Mouse (Mus musculus): Measurements from ENCODE around the gene Ostf1. TPM values are rescaled to one million over a fixed set of nuclear protein-coding genes. Genes with fewer than 3 reads are reported as not detected.
"Not testable (repeated sequence)": the region's sequence is repeated elsewhere in the genome, so short reads cannot be mapped to it uniquely, and the experiment has no call there.

Gene Ostf1
- total RNA-seq, 2 experiments from 2014 or later: 16.2 to 16.8 TPM

DNA sequence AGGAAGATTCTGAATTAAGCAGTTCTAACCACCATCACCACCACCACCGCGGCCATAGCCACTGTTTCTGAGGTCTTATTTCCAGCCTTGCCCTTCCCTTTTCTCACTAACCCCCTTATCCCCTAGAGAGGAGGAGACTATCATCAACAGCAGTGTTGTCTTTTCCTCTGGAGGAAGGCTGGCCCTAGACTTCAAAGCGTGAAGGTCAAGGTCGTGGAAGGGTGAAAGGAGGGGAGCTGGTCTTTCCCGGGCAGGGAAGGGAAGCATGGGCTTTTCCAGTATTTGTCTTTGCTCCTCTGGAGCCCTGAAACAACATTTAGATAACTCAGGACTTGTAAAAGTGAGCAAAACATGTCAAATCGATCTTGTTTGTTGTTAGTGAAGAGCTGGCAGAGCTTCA is 22.6 kb downstream of the Ostf1 start:
- intact Hi-C loops (cut with DNase I): no loop called here
- no peak for DNase-seq (ENCODE audit: low spot score in 2 of 2)

DNA sequence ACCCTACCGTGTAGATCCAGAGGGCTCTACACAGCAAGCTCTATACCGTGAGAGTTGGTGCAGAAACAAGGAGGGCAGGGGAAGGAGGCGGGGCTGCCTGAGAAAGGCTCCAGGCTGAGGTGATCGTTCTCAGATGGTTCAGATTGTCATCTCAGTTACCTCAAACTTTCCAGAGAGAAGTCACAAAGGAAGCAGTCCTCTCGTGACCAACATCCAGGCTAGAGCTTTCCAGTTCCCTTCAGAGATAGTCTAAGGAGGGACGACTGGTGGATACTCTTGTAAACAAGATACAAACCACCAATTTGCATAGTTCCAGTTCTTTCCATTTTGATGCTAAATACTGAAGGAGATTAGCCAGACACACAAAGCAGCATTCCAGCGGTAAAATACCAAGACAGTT is 23.7 kb downstream of the Ostf1 start:
- intact Hi-C loops (cut with DNase I): no loop called here
- no peak for DNase-seq (ENCODE audit: low spot score in 2 of 2)

GRCm38 (mm10) chr19:18603011-18603410 is 28.6 kb downstream of the Ostf1 start:
- intact Hi-C loops (cut with DNase I): no loop called here
- no peak for DNase-seq (ENCODE audit: low spot score in 2 of 2)

DNA sequence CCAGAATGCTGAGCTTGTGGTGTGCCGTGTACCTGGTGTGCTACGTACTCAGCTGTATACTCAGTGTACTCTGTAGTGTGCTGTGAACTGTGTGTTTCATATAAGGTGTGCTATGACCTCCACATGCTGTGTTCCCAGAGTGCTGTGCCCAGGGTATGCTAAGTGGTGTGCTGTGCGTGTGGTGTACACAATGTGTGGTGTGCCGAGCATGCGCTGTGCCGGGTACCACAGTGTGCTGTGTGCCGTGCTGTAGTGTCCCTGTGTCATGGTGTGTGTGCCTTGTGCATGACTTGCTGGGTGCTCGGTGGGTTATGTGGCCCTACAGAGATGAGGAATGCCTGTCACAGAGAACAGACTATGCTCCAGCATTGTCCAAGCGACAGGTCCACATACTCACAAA is 31.0 kb downstream of the Ostf1 start:
- intact Hi-C loops (cut with DNase I): no loop called here
- no peak for DNase-seq (ENCODE audit: low spot score in 2 of 2)

DNA sequence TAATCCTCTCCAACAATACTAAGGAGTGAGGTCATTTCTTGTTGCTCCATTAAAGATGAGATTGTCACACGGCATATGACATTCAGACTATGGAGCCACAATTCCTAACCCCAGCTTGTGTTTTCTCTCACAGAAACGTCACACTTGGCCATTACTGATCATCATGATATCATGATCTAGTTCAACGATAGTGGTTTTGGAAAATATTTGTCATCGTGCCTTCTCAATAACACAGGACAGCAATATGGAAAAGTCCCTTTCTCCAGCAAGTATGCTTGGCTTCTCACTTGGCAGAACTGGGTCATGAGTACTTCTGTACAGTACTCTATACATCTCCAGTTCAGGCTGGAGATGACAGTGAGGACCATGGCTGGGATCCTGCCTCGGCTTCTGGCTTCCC is 32.0 kb downstream of the Ostf1 start:
- no peak for DNase-seq (ENCODE audit: low spot score in 2 of 2)
- intact Hi-C loops (cut with DNase I): no loop called here

DNA sequence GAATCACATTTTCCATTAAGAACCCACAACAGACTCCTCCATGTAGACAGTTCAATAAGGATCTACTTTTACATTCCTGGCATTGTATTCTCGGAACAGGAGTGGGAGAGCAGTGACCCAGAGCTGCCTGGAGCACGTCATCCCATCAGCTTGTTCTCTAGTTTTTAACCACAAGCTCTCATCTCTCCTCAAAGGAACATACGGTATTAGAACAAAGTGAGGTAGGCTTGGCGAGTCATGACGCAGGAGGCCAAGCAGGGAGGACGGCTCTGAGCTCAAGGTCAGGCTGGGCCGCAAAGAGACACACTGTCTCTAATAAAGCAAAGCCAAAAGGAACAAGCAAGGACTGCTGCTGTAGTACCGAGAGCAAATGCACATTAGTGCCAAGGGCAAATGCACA is 32.6 kb downstream of the Ostf1 start:
- DNase-seq (ENCODE audit: low spot score in 2 of 2): no peak
- intact Hi-C loops (cut with DNase I): no loop called here

- intact Hi-C loops (cut with DNase I): no loop called here
- DNase-seq (ENCODE audit: low spot score in 2 of 2): no peak
These were observed 33.2 kb downstream of the Ostf1 start for GRCm38 (mm10) chr19:18598265-18598926.

DNA sequence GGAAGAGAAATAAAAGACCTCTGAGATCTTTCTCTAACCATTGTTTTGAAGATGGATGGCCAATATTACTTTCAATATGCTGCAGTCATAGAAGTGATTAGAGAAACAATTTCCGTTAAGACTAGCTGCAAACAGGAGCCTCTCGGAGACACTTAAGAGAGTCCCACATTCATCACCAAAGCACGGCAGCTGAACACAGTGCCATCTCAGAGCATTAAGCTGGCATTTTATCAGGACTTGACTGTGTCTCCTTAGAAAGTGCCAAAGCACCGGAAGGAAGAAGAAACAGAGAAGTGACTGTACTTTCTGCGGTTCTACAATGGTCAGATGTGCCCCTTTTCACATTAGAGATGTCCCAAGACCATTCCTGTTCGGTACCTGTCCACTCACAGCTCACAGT is 33.9 kb downstream of the Ostf1 start:
- intact Hi-C loops (cut with DNase I): no loop called here
- peak in 1 of 2 experiments; percentile 9 for DNase-seq (ENCODE audit: low spot score in 2 of 2)

GRCm38 (mm10) chr19:18596876-18597275 is 34.7 kb downstream of the Ostf1 start:
- intact Hi-C loops (cut with DNase I): no loop called here
- DNase-seq (ENCODE audit: low spot score in 2 of 2): no peak

DNA sequence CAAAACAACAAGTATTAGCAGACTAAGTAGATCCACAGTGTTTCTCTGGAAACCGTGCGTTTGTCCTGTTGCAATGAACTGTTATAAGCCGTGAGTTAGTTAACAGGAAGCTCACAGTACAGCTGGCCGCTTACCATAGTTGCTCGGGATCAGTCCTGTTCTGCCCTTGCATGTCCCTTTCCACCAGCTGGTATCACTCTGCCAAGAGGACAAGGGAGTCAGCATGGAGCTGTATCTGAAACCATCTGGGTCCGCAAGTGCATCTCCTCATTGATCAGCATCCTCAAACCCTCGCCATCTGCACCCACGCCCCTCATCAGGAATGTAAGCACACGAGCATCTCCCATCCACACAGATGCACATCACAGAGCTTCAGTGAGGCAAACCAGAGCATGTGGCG is 37.9 kb downstream of the Ostf1 start:
- peak in 1 of 2 experiments; percentile 6 for DNase-seq (ENCODE audit: low spot score in 2 of 2)
- intact Hi-C loops (cut with DNase I): no loop called here

- intact Hi-C loops (cut with DNase I): no loop called here
- DNase-seq (ENCODE audit: low spot score in 2 of 2): no peak
These were observed 38.7 kb downstream of the Ostf1 start for GRCm38 (mm10) chr19:18592919-18593318.

- peak in 1 of 2 experiments; percentile 8 for DNase-seq (ENCODE audit: low spot score in 2 of 2)
- intact Hi-C loops (cut with DNase I): no loop called here
These were observed 40.7 kb downstream of the Ostf1 start for GRCm38 (mm10) chr19:18590942-18591354.

GRCm38 (mm10) chr19:18590234-18590633 is 41.4 kb downstream of the Ostf1 start:
- intact Hi-C loops (cut with DNase I): no loop called here
- no peak for DNase-seq (ENCODE audit: low spot score in 2 of 2)

- DNase-seq (ENCODE audit: low spot score in 2 of 2): no peak
- intact Hi-C loops (cut with DNase I): no loop called here
These were observed 42.3 kb downstream of the Ostf1 start for GRCm38 (mm10) chr19:18589276-18589675.

- DNase-seq (ENCODE audit: low spot score in 2 of 2); intact Hi-C loops (cut with DNase I): not testable (repeated sequence)
These were observed 42.8 kb downstream of the Ostf1 start for GRCm38 (mm10) chr19:18588801-18589200.

DNA sequence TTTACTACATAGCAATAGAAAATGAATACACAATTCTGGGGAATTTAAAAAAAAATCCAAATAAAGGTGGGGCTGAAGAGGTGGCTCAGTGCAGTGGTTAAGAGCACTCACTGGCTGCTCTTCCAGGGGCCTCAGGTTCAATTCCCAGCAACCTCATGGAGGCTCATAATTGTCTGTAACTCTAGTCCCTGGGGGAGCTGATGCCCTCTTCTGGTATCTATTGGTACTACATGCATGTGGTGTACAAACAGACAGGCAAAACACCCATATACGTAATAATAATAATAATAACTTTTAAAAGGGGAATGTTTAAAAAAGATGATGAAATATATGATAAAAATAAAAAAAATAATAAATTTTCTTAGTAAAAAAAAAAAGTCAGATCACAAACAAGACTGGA is 43.4 kb downstream of the Ostf1 start:
- intact Hi-C loops (cut with DNase I): no loop called here
- DNase-seq (ENCODE audit: low spot score in 2 of 2): no peak

- intact Hi-C loops (cut with DNase I): no loop called here
- no peak for DNase-seq (ENCODE audit: low spot score in 2 of 2)
These were observed 44.5 kb downstream of the Ostf1 start for GRCm38 (mm10) chr19:18587118-18587517.

DNA sequence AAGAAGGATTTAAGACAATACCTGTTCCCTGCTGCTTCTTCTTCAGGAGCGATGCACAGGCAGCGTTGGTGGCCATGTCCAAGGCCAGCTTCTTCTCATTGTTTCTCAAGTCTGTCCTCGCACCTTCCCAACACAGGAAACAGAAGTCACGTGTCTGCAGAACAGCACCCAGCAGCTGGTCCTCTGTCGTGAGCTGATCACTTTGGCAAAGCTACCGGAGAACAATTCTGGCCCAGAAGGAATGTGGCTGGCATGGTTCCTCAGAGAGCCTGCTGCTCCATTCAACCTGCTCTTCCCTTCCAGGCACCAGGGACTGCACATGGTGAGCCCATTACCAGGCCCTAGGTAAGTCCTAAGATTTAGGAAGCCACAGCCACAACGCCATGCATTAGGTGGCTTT is 47.0 kb downstream of the Ostf1 start:
- intact Hi-C loops (cut with DNase I): no loop called here
- DNase-seq (ENCODE audit: low spot score in 2 of 2): no peak

DNA sequence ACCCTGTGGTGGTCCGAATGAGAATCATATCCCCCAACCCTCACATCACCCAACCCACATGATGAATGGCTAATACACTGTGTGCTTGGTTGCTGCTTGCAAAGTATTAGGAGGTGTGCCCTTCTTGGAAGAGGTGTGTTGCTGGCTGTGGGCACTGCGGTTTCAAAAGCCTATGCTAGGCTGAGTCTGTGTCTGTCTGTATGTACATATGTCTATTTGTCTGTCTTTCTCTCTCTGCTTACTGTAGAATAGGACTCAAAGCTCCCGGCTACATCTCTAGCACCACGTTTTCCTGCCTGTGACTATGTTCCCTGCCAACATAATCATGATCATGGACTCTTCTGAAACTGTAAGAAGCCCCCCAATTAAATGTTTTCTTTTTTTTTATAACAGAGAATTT is 47.9 kb downstream of the Ostf1 start:
- DNase-seq (ENCODE audit: low spot score in 2 of 2): no peak
- intact Hi-C loops (cut with DNase I): no loop called here

DNA sequence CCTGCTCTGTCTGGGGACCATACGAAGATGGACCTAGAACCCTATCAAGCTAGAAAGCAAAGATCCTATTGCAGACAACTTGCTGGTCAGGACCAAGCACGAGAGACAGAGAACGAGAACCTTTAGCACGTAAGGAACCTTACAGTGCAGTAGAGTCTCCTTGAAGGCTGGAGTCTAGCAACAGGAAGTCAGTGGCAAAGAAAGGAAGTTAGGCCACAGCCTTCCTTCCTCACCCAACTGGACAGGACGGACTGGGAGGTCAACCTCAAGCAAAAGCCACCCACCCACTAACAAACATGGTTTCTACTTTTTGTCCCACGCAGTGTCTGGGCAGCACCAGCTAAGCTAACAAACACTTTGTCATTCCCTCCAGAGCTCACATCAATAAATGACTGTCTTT is 48.7 kb downstream of the Ostf1 start:
- intact Hi-C loops (cut with DNase I): no loop called here
- DNase-seq (ENCODE audit: low spot score in 2 of 2): no peak

DNA sequence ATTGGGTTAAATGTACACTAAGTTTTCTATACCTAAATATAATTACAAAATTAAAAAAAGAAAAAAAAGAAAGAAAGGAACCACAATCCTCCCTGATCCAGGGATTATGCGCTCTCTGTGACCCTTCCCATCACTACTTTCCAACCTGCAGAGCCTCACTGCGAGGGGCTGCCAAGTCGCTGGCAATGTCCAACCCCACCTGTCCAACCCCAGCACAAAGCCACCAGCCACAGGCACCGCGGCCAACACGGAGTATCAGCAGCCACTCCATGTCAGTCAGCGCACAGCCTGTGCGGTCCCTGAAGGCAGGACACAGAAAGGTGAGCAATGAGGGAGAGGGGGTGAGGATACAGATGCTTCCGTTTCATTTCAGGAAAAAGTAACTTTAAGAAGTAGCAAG is 49.4 kb downstream of the Ostf1 start:
- no peak for DNase-seq (ENCODE audit: low spot score in 2 of 2)
- intact Hi-C loops (cut with DNase I): no loop called here

- DNase-seq (ENCODE audit: low spot score in 2 of 2): no peak
These were observed 50.6 kb downstream of the Ostf1 start for GRCm38 (mm10) chr19:18581046-18581445.

More at GRCm38 (mm10) chr19:18581046-18581445, 50.6 kb downstream of the Ostf1 start:
- intact Hi-C loops (cut with DNase I): no loop called here

Data from left cerebral cortex, postnatal 25 days (tissue).